Mouse (Mus musculus) midbrain, embryonic 10.5 days (tissue): ENCODE results near the gene Ntrk3. TPM values are rescaled to one million over a fixed set of nuclear protein-coding genes. Genes with fewer than 3 reads are reported as not detected.

ENCODE experiments used
- DNase-seq: peaks from one replicate; pipeline ENCODE4 v3.0.0-alpha.2; 2017; ENCODE audit warnings: low spot score
- H3K27ac ChIP-seq: fragments of 300-500 bp; sonication (generic); replicated peaks from 2 replicates; pipeline ENCODE4 v1.5.1; 2016; ENCODE audit warnings: mild to moderate bottlenecking
- H3K27me3 ChIP-seq: fragments of 300-500 bp; sonication (generic); 2 replicates; pipeline ENCODE4 v1.6.1; 2016; ENCODE audit warnings: low read depth, mild to moderate bottlenecking; ENCODE audit not compliant: poor library complexity, severe bottlenecking
- H3K36me3 ChIP-seq: fragments of 300-500 bp; sonication (generic); 2 replicates; pipeline ENCODE4 v1.6.1; 2016; ENCODE audit warnings: mild to moderate bottlenecking, moderate library complexity
- H3K4me1 ChIP-seq: fragments of 300-500 bp; sonication (generic); 2 replicates; pipeline ENCODE4 v1.6.1; 2016
- H3K4me3 ChIP-seq: fragments of 300-500 bp; sonication (generic); 2 replicates; pipeline ENCODE4 v1.5.1; 2016; ENCODE audit warnings: mild to moderate bottlenecking, moderate library complexity
- H3K9me3 ChIP-seq: fragments of 300-500 bp; sonication (generic); replicated peaks from 2 replicates; pipeline ENCODE4 v1.6.1; 2016; ENCODE audit warnings: mild to moderate bottlenecking
- WGBS: fragments of 180-500 bp; shearing (Covaris S2); methylation state at CpG from one replicate; pipeline ENCODE4 v1.1.7; 2016; 5-methylcytosine and 5-hydroxymethylcytosine counted together
- polyA plus RNA-seq: library from polyadenylated mRNA; unstranded; fragments of >200 nt; fragmentation: Nextera tagmentation; extraction: Ambion mirVana; gene quantifications from 2 replicates; pipeline ENCODE4 v1.2.1, GENCODE M21; 2016

Ntrk3 gene
- polyA plus RNA-seq, 1 experiment from 2014 or later: 2.1 TPM

- Histone ChIP-seq H3K27ac (no peak overlapping the region), H3K27me3 (no peaks in the 10 kb centered on the region), H3K4me1 (peaks cover 4% of the 10 kb centered on the region), H3K36me3 (no peaks in the 10 kb centered on the region), H3K9me3 (no peaks in the 10 kb centered on the region), H3K4me3 (no peak overlapping the region)
- WGBS: 60% methylated on average over 2 of the region's 2 CpGs
- no peak for DNase-seq
Measured at GRCm38 (mm10) chr7:78290186-78290585, 447.6 kb downstream of the Ntrk3 start.

GRCm38 (mm10) chr7:78286516-78287238, 451.1 kb downstream of the Ntrk3 start:
- Histone ChIP-seq H3K27me3 (no peaks in the 10 kb centered on the region), H3K36me3 (no peaks in the 10 kb centered on the region), H3K27ac (no peak overlapping the region), H3K9me3 (no peaks in the 10 kb centered on the region), H3K4me1 (peaks cover 4% of the 10 kb centered on the region), H3K4me3 (no peak overlapping the region)
- WGBS: 90% methylated on average over 2 of the region's 2 CpGs
- no peak for DNase-seq

GRCm38 (mm10) chr7:78269506-78270250, 468.1 kb downstream of the Ntrk3 start:
- no peak overlapping the region for H3K4me3 ChIP-seq
- no peak overlapping the region for H3K27ac ChIP-seq
- H3K36me3 ChIP-seq: no peaks in the 10 kb centered on the region
- no peak for DNase-seq
- peaks cover 5% of the 10 kb centered on the region; the same call in 1 of the 2 replicates for H3K4me1 ChIP-seq
- no peaks in the 10 kb centered on the region for H3K9me3 ChIP-seq
- 60% methylated on average over 3 of the region's 3 CpGs for WGBS
- no peaks in the 10 kb centered on the region for H3K27me3 ChIP-seq

GRCm38 (mm10) chr7:78267461-78268007, 470.3 kb downstream of the Ntrk3 start:
- no peaks in the 10 kb centered on the region for H3K27me3 ChIP-seq
- H3K4me3 ChIP-seq: no peak overlapping the region
- peaks cover 5% of the 10 kb centered on the region; the same call in 1 of the 2 replicates for H3K4me1 ChIP-seq
- no peak overlapping the region for H3K27ac ChIP-seq
- whole genome bisulfite sequencing: 19% methylated on average over 1 of the region's 1 CpGs
- H3K36me3 ChIP-seq: no peaks in the 10 kb centered on the region
- DNase-seq: peak; percentile 47
- no peaks in the 10 kb centered on the region for H3K9me3 ChIP-seq

- no peak for DNase-seq
- Histone ChIP-seq H3K27ac (no peak overlapping the region), H3K27me3 (no peaks in the 10 kb centered on the region), H3K36me3 (no peaks in the 10 kb centered on the region), H3K9me3 (no peaks in the 10 kb centered on the region), H3K4me3 (no peak overlapping the region), H3K4me1 (peaks cover 5% of the 10 kb centered on the region; the same call in 1 of the 2 replicates)
- 78% methylated on average over 5 of the region's 5 CpGs for WGBS
Measured at GRCm38 (mm10) chr7:78264432-78265002, 473.3 kb downstream of the Ntrk3 start.

GRCm38 (mm10) chr7:78261420-78262125, 476.2 kb downstream of the Ntrk3 start:
- Histone ChIP-seq H3K36me3 (no peaks in the 10 kb centered on the region), H3K9me3 (no peaks in the 10 kb centered on the region), H3K27me3 (no peaks in the 10 kb centered on the region), H3K27ac (no peak overlapping the region), H3K4me1 (no peaks in the 10 kb centered on the region), H3K4me3 (no peak overlapping the region)
- no peak for DNase-seq
- 90% methylated on average over 8 of the region's 8 CpGs for WGBS

- DNase-seq: no peak
- Histone ChIP-seq H3K4me3 (no peak overlapping the region), H3K36me3 (no peaks in the 10 kb centered on the region), H3K4me1 (no peaks in the 10 kb centered on the region), H3K9me3 (no peaks in the 10 kb centered on the region), H3K27me3 (no peaks in the 10 kb centered on the region), H3K27ac (no peak overlapping the region)
- 45% methylated on average over 4 of the region's 4 CpGs for WGBS
Measured at GRCm38 (mm10) chr7:78258151-78258550, 479.7 kb downstream of the Ntrk3 start.

- DNase-seq: no peak
- Histone ChIP-seq H3K9me3 (no peaks in the 10 kb centered on the region), H3K36me3 (no peaks in the 10 kb centered on the region), H3K4me3 (no peak overlapping the region), H3K4me1 (no peaks in the 10 kb centered on the region), H3K27ac (no peak overlapping the region), H3K27me3 (no peaks in the 10 kb centered on the region)
- 85% methylated on average over 3 of the region's 3 CpGs for WGBS
Measured at GRCm38 (mm10) chr7:78253777-78254385, 483.9 kb downstream of the Ntrk3 start.

GRCm38 (mm10) chr7:78248119-78248642, 489.6 kb downstream of the Ntrk3 start:
- no peaks in the 10 kb centered on the region for H3K27me3 ChIP-seq
- 69% methylated on average over 5 of the region's 5 CpGs for WGBS
- H3K4me1 ChIP-seq: no peaks in the 10 kb centered on the region
- no peak overlapping the region for H3K27ac ChIP-seq
- H3K36me3 ChIP-seq: no peaks in the 10 kb centered on the region
- no peak for DNase-seq
- H3K4me3 ChIP-seq: no peak overlapping the region
- H3K9me3 ChIP-seq: no peaks in the 10 kb centered on the region

- Histone ChIP-seq H3K36me3 (no peaks in the 10 kb centered on the region), H3K27ac (no peak overlapping the region), H3K4me3 (no peak overlapping the region), H3K9me3 (no peaks in the 10 kb centered on the region), H3K4me1 (no peaks in the 10 kb centered on the region), H3K27me3 (no peaks in the 10 kb centered on the region)
- 77% methylated on average over 2 of the region's 2 CpGs for WGBS
- DNase-seq: no peak
Measured at GRCm38 (mm10) chr7:78239012-78239411, 498.8 kb downstream of the Ntrk3 start.

- H3K27ac ChIP-seq: no peak overlapping the region
- 64% methylated on average over 6 of the region's 6 CpGs for WGBS
- no peaks in the 10 kb centered on the region for H3K27me3 ChIP-seq
Measured at GRCm38 (mm10) chr7:78221668-78222067, 516.1 kb downstream of the Ntrk3 start.

GRCm38 (mm10) chr7:78220949-78221348, 516.9 kb downstream of the Ntrk3 start:
- H3K9me3 ChIP-seq: no peaks in the 10 kb centered on the region
- no peak overlapping the region for H3K27ac ChIP-seq
- no peak overlapping the region for H3K4me3 ChIP-seq
- H3K4me1 ChIP-seq: peaks cover 5% of the 10 kb centered on the region; the same call in 1 of the 2 replicates
- 69% methylated on average over 4 of the region's 4 CpGs for WGBS
- no peak for DNase-seq
- H3K36me3 ChIP-seq: no peaks in the 10 kb centered on the region
- H3K27me3 ChIP-seq: no peaks in the 10 kb centered on the region

More at GRCm38 (mm10) chr7:78221668-78222067, 516.1 kb downstream of the Ntrk3 start:
- H3K4me1 ChIP-seq: peaks cover 5% of the 10 kb centered on the region; the same call in 1 of the 2 replicates
- H3K4me3 ChIP-seq: no peak overlapping the region
- H3K36me3 ChIP-seq: no peaks in the 10 kb centered on the region
- DNase-seq: no peak
- H3K9me3 ChIP-seq: no peaks in the 10 kb centered on the region
